Mouse (Mus musculus) A20 (cell line): ENCODE measurements around the gene Ticam1.
"Not testable (repeated sequence)": the region's sequence is repeated elsewhere in the genome, so short reads cannot be mapped to it uniquely, and the experiment has no call there.

Source experiments
- DNase-seq: peaks from one replicate; pipeline ENCODE4 v3.0.0-alpha.2; 2011; ENCODE audit warnings: low read depth, low spot score

Gene Ticam1

GRCm38 (mm10) chr17:56264020-56264419 is 12.6 kb downstream of the Ticam1 start:
- peak; percentile 92 for DNase-seq

GRCm38 (mm10) chr17:56262645-56263094 is 13.9 kb downstream of the Ticam1 start:
- no peak for DNase-seq

GRCm38 (mm10) chr17:56261166-56261565 is 15.4 kb downstream of the Ticam1 start:
- peak; percentile 80 for DNase-seq

- no peak for DNase-seq
Measured at GRCm38 (mm10) chr17:56259301-56260037, 17.1 kb downstream of the Ticam1 start.

- DNase-seq: not testable (repeated sequence)
Measured at GRCm38 (mm10) chr17:56258812-56259211, 17.8 kb downstream of the Ticam1 start.

DNA sequence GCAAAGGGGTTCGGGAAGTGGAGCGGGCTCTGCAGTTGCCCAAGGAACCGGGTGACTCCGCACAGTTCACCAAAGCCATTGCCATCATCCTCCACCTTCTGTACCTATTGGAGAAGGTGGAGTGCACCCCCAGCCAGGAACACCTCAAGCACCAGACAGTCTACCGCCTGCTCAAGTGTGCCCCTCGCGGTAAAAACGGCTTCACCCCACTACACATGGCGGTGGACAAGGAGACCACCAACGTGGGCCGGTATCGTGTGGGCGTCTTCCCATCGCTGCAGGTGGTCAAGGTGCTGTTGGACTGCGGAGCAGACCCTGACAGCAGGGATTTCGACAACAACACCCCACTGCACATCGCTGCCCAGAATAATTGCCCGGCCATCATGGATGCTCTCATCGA is 18.3 kb downstream of the Ticam1 start:
- DNase-seq: not testable (repeated sequence)

- peak; percentile 52 for DNase-seq
Measured at GRCm38 (mm10) chr17:56257181-56257894, 19.2 kb downstream of the Ticam1 start.

DNA sequence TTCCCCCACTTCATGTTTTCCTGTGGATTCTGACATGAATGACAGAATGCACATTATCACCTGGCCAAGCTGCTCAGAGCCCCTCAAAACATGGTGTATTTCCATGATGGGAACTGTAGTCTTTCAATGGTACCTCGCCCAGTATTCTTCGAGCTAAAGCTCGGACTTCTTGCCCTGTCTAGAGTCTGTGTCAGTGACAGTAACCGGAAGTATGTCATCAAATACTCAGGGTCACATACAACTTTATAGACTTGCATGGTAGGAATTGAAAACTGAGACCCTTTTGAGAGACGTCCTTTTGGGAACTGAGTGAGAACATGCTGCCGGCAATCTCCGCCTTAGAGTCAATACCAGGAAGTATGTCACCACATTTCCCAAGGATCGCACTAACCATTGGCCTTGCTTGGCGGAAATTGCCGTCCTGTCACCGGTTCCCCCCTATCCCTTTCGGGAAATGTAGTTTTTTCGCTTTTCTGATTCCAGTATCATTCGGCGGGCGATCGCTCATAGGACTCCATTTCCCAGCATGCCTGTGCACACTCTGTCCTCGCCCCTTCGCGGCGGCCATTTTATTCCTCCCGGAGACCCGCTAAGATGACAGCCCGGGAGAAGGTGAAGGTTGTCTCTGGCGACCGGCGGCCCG is 20.2 kb downstream of the Ticam1 start, which contains the start of gene Fem1a:
TSS of gene Fem1a (plus strand) at position 572 of the 643 bp plus-strand sequence.
- peak; percentile 97 for DNase-seq

GRCm38 (mm10) chr17:56255863-56256238 is 20.7 kb downstream of the Ticam1 start:
- DNase-seq: peak; percentile 99

DNA sequence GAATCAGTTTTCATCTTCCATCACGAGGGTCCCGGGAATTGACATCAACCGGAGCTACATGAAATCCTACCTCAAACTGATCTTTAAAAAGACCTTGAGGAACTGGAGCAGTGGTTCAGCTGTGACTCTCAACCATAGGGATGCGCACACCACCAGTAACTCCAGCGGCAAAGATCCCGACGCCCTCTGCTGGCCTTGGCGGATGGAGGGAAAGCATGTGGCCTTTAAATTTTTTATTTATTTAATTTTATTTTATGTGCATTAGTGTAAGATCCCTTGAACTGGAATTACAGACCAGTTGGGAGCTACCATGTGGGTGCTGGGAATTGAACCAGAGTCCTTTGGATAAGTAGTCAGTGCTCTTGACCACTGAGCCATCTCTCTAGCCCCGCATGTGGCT is 21.2 kb downstream of the Ticam1 start:
- no peak for DNase-seq

GRCm38 (mm10) chr17:56254695-56255094 is 21.9 kb downstream of the Ticam1 start:
- DNase-seq: no peak

DNA sequence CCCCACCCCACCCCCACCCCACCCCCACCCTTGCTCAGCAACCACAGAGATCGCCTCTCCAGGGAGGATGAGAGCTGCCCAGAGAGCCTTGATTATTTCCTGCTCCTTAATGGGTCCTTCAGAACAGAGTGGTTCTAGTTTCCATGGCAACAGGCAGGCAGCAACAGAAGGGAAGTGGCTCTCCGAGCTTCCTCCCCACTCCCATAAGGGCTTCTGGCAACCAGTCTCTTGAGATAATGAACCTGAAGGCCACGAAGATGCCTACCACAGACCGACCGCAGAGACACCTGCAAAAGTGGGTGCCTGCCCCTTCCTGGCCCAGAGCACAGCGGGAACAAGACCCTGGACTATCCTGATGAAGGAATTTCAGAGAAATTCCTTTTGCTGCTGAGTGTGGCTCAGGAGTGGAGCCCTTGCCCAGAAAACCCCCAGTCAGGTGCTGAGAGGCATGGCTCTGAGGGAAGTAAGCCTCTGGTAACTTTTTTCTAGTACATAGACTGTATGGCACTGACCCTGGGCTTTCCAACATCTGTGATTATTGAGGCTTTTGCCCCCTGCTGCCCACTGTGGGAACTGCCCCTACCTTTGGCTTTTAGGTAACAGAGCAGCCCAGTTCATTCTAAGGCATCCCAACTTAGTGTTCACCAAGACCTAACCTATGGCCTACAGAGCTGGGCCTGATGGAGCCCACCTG is 25.3 kb downstream of the Ticam1 start:
- DNase-seq: peak; percentile 69

DNA sequence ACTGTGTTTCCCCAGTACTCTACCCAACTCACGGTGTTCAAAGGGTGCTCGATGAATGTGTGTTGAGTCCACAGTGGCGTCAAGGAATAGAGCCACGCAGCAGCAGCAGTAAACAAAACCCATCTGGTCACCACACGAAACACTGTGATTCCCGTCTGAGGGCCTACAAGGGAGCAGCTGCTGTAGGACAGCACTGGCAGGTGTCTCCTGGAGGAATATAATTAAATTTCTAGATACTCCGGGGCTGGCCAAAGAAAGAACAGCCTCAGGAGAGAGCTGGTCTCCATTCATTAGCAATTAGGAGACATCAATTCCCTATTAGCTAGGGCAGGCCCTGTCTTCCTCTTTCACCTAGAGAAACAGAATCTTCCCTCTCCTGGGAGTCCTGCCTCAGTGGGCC is 31.0 kb downstream of the Ticam1 start:
- no peak for DNase-seq

DNA sequence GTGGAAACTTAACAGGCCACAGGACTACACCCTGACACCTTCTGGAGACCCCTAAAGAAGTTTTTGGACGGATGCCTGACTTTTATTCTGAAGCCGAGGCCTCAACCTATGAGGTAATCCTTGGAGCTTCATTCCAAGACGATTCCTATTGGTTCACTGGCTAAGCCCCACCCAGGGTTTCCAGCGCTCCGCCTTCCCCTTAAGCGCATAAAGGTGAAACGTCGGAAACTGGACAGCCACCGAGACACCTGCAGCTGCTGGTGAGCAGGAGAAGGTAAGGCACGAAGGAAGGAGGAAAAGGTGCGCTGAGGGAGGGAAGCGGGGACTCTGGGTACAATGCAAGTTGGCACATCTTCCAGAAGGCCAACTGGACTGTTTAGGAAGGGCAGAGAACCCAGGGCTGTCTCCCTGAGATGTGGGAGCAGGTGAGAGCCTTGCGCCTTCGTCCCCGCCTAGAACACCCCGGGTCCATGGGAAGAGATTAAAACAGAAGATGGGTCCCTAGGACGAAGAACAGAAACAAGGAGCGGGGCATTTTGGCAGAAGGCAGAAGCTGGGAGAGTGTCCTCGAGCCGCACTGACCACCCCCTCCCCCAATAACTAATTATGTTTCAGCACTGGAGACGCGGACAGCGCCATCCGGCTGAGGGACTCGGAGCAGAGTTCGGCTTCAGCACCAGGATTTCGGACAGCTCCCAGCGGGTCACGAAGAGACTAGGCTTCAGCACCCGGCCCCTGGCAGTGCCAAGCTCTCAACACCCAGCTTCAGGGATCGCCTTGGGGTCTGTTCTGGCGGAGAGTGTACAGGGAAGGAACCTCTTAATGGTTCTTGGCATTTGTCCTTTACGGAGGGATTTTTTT is 34.8 kb downstream of the Ticam1 start:
- peak; percentile 83 for DNase-seq

GRCm38 (mm10) chr17:56233818-56234469 is 42.6 kb downstream of the Ticam1 start:
- no peak for DNase-seq

GRCm38 (mm10) chr17:56233389-56233788 is 43.2 kb downstream of the Ticam1 start:
- no peak for DNase-seq

DNA sequence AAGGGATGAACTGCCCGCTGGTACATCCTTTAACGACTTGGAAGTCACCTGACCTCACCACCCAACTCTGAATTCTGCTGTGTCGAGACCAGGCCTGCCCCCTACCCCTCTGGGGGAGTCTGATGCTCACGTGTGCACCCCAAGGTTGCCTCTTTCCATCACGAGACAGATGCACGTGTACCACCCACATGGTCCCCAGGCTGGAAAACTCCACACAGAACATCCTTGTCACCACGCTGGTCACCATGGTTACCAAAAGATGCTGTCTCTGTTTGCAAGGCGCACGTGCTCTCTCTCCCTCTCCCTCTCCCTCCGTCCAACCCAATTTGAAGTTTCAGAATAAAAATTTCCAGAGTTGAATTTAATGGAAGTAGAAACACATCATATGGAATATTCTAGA is 46.6 kb downstream of the Ticam1 start:
- no peak for DNase-seq

GRCm38 (mm10) chr17:56226566-56226965 is 50.0 kb downstream of the Ticam1 start:
- no peak for DNase-seq

DNA sequence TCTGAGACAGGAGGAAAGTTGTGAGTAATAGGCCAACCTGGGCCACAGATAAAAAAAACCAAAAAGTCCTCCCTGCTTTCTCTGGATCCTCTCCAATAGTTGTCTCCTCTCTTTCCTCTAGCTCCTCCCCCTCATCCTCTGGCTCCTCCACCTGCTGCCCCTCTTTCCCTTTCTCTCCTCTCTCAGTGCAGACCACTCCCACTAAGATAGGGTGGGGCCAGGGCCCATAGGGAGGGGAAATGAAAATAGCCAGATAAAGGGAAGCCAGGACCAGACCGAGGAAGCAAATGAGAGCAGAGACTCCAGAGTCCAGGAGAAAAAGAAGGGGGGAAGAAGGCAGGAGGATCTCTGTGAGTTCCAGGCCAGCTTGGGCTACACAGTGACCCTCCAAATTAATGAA is 51.7 kb downstream of the Ticam1 start:
- DNase-seq: no peak

GRCm38 (mm10) chr17:56219805-56220204 is 56.8 kb downstream of the Ticam1 start:
- DNase-seq: no peak
